Mouse (Mus musculus) left cerebral cortex, postnatal 36 days (tissue): ENCODE measurements around the gene Mrgprd. TPM values are rescaled to one million over a fixed set of nuclear protein-coding genes. Genes with fewer than 3 reads are reported as not detected.

Experiments
- DNase-seq, 2 experiments: peaks; one replicate each; pipeline ENCODE4 v3.0.0; 2021 to 2022; ENCODE audit warnings: low spot score in 2 of 2, mixed read lengths in 1 of 2
- intact Hi-C: fragments of 180-260 bp; cut with DNase I; formaldehyde crosslinking; loops from one replicate; pipeline ENCODE4 v1.15.1; 2025
- total RNA-seq, 2 experiments: library from RNA; stranded (reverse); gene quantifications; 2 replicates each; pipeline ENCODE4 v1.2.3; 2021

Gene Mrgprd
- total RNA-seq, 2 experiments from 2014 or later = not detected

- intact Hi-C loops = no loop called here
- DNase-seq = no peak
These were observed 21.1 kb downstream of the Mrgprd start for GRCm38 (mm10) chr7:145335616-145336332.

- intact Hi-C loops = no loop called here
- no peak for DNase-seq
These were observed 23.3 kb downstream of the Mrgprd start for GRCm38 (mm10) chr7:145337889-145338288.

- intact Hi-C loops = no loop called here
- DNase-seq = no peak
These were observed 25.7 kb downstream of the Mrgprd start for GRCm38 (mm10) chr7:145340248-145340904.

Other genes starting within 250 kb of the Mrgprd start
- under 1 TPM in 1 of 2 experiments, not detected in 1; 0.63 TPM for gene 1810010D01Rik, start 106.7 kb upstream of the Mrgprd start, total RNA-seq
- 1 to 10 TPM; 3.4 to 6.4 TPM for gene Tpcn2, start 30.8 kb upstream of the Mrgprd start, total RNA-seq
- 1 to 10 TPM; 1.7 to 3.0 TPM for gene Mrgprf, start 14.0 kb upstream of the Mrgprd start, total RNA-seq